Mouse (Mus musculus): ENCODE data around the gene Gngt2.

The Gngt2 gene

GRCm38 (mm10) chr11:95838999-95839868, 2.2 kb downstream of the Gngt2 start:
- intact Hi-C loops (cut with DNase I) = no loop called here

- intact Hi-C loops (cut with DNase I) = no loop called here
Observed at GRCm38 (mm10) chr11:95840694-95841497, 3.9 kb downstream of the Gngt2 start.

GRCm38 (mm10) chr11:95841498-95841830, 4.4 kb downstream of the Gngt2 start:
- intact Hi-C loops (cut with DNase I) = no loop called here

- intact Hi-C loops (cut with DNase I) = no loop called here
Observed at GRCm38 (mm10) chr11:95842074-95842681, 5.2 kb downstream of the Gngt2 start, which contains the start of gene Abi3. Gene Abi3 (minus strand): TSS chr11:95842476.

- intact Hi-C loops (cut with DNase I) = no loop called here
Observed at GRCm38 (mm10) chr11:95842953-95843352, 5.9 kb downstream of the Gngt2 start.

- intact Hi-C loops (cut with DNase I) = no loop called here
Observed at GRCm38 (mm10) chr11:95843421-95843950, 6.5 kb downstream of the Gngt2 start.

GRCm38 (mm10) chr11:95844935-95845334, 7.9 kb downstream of the Gngt2 start:
- intact Hi-C loops (cut with DNase I) = no loop called here

GRCm38 (mm10) chr11:95850898-95851297, 13.9 kb downstream of the Gngt2 start:
- intact Hi-C loops (cut with DNase I) = no loop called here

- intact Hi-C loops (cut with DNase I) = loop anchor here (2.0 kb wide), 1 partner anchor 25 kb away; no protein-coding TSS in a partner anchor
Observed at GRCm38 (mm10) chr11:95853684-95854083, 16.7 kb downstream of the Gngt2 start.

- intact Hi-C loops (cut with DNase I) = no loop called here
Observed at GRCm38 (mm10) chr11:95857306-95857705, 20.3 kb downstream of the Gngt2 start.

GRCm38 (mm10) chr11:95857716-95858527, 20.9 kb downstream of the Gngt2 start:
- intact Hi-C loops (cut with DNase I) = no loop called here

GRCm38 (mm10) chr11:95858528-95859467, 21.8 kb downstream of the Gngt2 start:
- intact Hi-C loops (cut with DNase I) = no loop called here

- intact Hi-C loops (cut with DNase I) = no loop called here
Observed at GRCm38 (mm10) chr11:95859468-95859855, 22.4 kb downstream of the Gngt2 start.

- intact Hi-C loops (cut with DNase I) = no loop called here
Observed at GRCm38 (mm10) chr11:95860071-95860490, 23.1 kb downstream of the Gngt2 start.

GRCm38 (mm10) chr11:95861397-95861796, 24.4 kb downstream of the Gngt2 start:
- intact Hi-C loops (cut with DNase I) = no loop called here

GRCm38 (mm10) chr11:95869442-95869841, 32.4 kb downstream of the Gngt2 start:
- intact Hi-C loops (cut with DNase I) = no loop called here

- intact Hi-C loops (cut with DNase I) = no loop called here
Observed at GRCm38 (mm10) chr11:95869918-95870470, 33.0 kb downstream of the Gngt2 start.

- intact Hi-C loops (cut with DNase I) = loop anchor here (2.0 to 5.0 kb wide), 2 partner anchors 65 to 106 kb away; no protein-coding TSS in a partner anchor
Observed at GRCm38 (mm10) chr11:95875804-95876203, 38.8 kb downstream of the Gngt2 start.

GRCm38 (mm10) chr11:95876296-95876695, 39.3 kb downstream of the Gngt2 start:
- intact Hi-C loops (cut with DNase I) = loop anchor here (2.0 to 5.0 kb wide), 2 partner anchors 65 to 106 kb away; no protein-coding TSS in a partner anchor

All from adrenal gland (tissue).